Mouse (Mus musculus) spleen, postnatal 36 days (tissue): Measurements from ENCODE around the gene Wfdc6a.

Source experiments
- DNase-seq, 2 experiments: peaks; one replicate each; pipeline ENCODE4 v3.0.0; 2022; ENCODE audit warnings: low spot score in 2 of 2, mixed read lengths in 1 of 2

The Wfdc6a gene

GRCm38 (mm10) chr2:164550895-164551269, 34.4 kb downstream of the Wfdc6a start:
- no peak for DNase-seq

GRCm38 (mm10) chr2:164549963-164550894, 35.0 kb downstream of the Wfdc6a start:
- DNase-seq, result no peak

GRCm38 (mm10) chr2:164549338-164549737, 35.9 kb downstream of the Wfdc6a start:
- DNase-seq, result no peak

GRCm38 (mm10) chr2:164544454-164545097, 40.7 kb downstream of the Wfdc6a start:
- DNase-seq, result no peak

- no peak for DNase-seq
These were observed 41.5 kb downstream of the Wfdc6a start for GRCm38 (mm10) chr2:164543745-164544144.

- DNase-seq, result no peak
These were observed 42.6 kb downstream of the Wfdc6a start for GRCm38 (mm10) chr2:164542598-164542997.

GRCm38 (mm10) chr2:164542132-164542531, 43.1 kb downstream of the Wfdc6a start:
- no peak for DNase-seq

GRCm38 (mm10) chr2:164540652-164541427, 44.4 kb downstream of the Wfdc6a start:
- no peak for DNase-seq

- no peak for DNase-seq
These were observed 48.2 kb downstream of the Wfdc6a start for GRCm38 (mm10) chr2:164537003-164537402.

GRCm38 (mm10) chr2:164534315-164534714, 50.9 kb downstream of the Wfdc6a start:
- DNase-seq, result no peak

- peak; percentile 54 to 64 for DNase-seq
These were observed 54.1 kb downstream of the Wfdc6a start for GRCm38 (mm10) chr2:164531169-164531568.
